Mouse (Mus musculus) heart, embryonic 16.5 days (tissue): ENCODE results near the gene Mmp11. TPM values are rescaled to one million over a fixed set of nuclear protein-coding genes. Genes with fewer than 3 reads are reported as not detected.

ENCODE experiments used
- ATAC-seq: fragments of 200-750 bp; cut with Nextera tagmentation; replicated peaks from 2 replicates; pipeline ENCODE4 v1.8.0; 2017; ENCODE audit warnings: moderate number of reproducible peaks; ENCODE audit not compliant: insufficient read depth, low FRiP score; ENCODE audit errors: extremely low read depth
- H3K27ac ChIP-seq: fragments of 300-500 bp; sonication (generic); 2 replicates; pipeline ENCODE4 v1.5.1; 2014; ENCODE audit warnings: mild to moderate bottlenecking, low read length, control low read depth, moderate library complexity
- H3K27me3 ChIP-seq: fragments of 300-500 bp; sonication (generic); 2 replicates; pipeline ENCODE4 v1.6.1; 2014; ENCODE audit warnings: low read length, mixed read lengths; ENCODE audit not compliant: control insufficient read depth, insufficient read depth
- H3K36me3 ChIP-seq: fragments of 300-500 bp; sonication (generic); 2 replicates; pipeline ENCODE4 v1.6.1; 2014; ENCODE audit not compliant: control insufficient read depth, insufficient read depth
- H3K4me1 ChIP-seq: fragments of 300-500 bp; sonication (generic); 2 replicates; pipeline ENCODE4 v1.6.1; 2014; ENCODE audit warnings: low read length, mixed read lengths; ENCODE audit not compliant: control insufficient read depth, insufficient read depth
- H3K4me2 ChIP-seq: fragments of 300-500 bp; sonication (generic); 2 replicates; pipeline ENCODE4 v1.6.1; 2014; ENCODE audit warnings: low read depth, mild to moderate bottlenecking, control low read depth, low read length
- H3K4me3 ChIP-seq: fragments of 300-500 bp; sonication (generic); 2 replicates; pipeline ENCODE4 v1.5.1; 2014; ENCODE audit warnings: mild to moderate bottlenecking, control low read depth, low read length
- H3K9ac ChIP-seq: fragments of 300-500 bp; sonication (generic); 2 replicates; pipeline ENCODE4 v1.6.1; 2014; ENCODE audit warnings: low read length, control low read depth
- H3K9me3 ChIP-seq: fragments of 300-500 bp; sonication (generic); replicated peaks from 2 replicates; pipeline ENCODE4 v1.6.1; 2016; ENCODE audit warnings: low read length; ENCODE audit not compliant: control insufficient read depth
- WGBS: fragments of 180-500 bp; shearing (Covaris S2); extraction: QIAGEN DNeasy Blood & Tissue Kit; methylation state at CpG from one replicate; pipeline ENCODE4 v1.1.7; 2014; 5-methylcytosine and 5-hydroxymethylcytosine counted together
- polyA plus RNA-seq: library from polyadenylated mRNA; unstranded; fragments of >200 nt; fragmentation: Nextera tagmentation; extraction: Ambion mirVana; gene quantifications from 2 replicates; pipeline ENCODE4 v1.2.1, GENCODE M21; 2015

Gene Mmp11
- polyA plus RNA-seq, 1 experiment from 2014 or later: 26.4 TPM

DNA sequence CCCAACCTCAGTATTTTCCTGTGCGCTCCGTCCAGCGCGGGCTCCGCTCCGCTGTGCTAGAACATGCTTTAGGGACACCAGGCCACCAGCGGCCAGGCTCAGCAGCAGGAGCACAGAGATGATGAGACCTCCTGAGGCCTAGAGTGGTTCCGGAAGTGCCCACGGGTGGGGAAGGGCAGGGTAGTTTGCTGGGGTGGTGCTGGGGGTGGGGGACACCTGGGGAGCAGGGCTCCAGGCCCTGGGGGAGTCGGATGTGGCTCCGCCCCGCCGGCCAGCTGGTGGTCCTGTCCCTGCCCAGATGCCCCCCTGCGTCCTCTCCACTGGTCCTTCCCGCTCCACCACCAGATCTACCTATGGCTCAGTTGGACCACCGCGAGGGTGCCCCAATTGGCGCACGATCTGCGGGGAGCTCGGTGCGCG is 14.5 kb upstream of the Mmp11 start:
- WGBS: under 1% methylated on average over 23 of the region's 23 CpGs
- peak; percentile 56 for ATAC-seq
- peaks cover 6% of the 10 kb centered on the region; the same call in 1 of the 2 replicates for H3K4me1 ChIP-seq
- peak overlapping the region; percentile 57 for H3K4me3 ChIP-seq
- no peaks in the 10 kb centered on the region for H3K9me3 ChIP-seq
- no peak overlapping the region for H3K27ac ChIP-seq
- peak overlapping the region; percentile 72 for H3K9ac ChIP-seq
- H3K27me3 ChIP-seq: peaks cover 13% of the 10 kb centered on the region
- no peaks in the 10 kb centered on the region for H3K36me3 ChIP-seq
- peak overlapping the region; percentile 93 for H3K4me2 ChIP-seq

DNA sequence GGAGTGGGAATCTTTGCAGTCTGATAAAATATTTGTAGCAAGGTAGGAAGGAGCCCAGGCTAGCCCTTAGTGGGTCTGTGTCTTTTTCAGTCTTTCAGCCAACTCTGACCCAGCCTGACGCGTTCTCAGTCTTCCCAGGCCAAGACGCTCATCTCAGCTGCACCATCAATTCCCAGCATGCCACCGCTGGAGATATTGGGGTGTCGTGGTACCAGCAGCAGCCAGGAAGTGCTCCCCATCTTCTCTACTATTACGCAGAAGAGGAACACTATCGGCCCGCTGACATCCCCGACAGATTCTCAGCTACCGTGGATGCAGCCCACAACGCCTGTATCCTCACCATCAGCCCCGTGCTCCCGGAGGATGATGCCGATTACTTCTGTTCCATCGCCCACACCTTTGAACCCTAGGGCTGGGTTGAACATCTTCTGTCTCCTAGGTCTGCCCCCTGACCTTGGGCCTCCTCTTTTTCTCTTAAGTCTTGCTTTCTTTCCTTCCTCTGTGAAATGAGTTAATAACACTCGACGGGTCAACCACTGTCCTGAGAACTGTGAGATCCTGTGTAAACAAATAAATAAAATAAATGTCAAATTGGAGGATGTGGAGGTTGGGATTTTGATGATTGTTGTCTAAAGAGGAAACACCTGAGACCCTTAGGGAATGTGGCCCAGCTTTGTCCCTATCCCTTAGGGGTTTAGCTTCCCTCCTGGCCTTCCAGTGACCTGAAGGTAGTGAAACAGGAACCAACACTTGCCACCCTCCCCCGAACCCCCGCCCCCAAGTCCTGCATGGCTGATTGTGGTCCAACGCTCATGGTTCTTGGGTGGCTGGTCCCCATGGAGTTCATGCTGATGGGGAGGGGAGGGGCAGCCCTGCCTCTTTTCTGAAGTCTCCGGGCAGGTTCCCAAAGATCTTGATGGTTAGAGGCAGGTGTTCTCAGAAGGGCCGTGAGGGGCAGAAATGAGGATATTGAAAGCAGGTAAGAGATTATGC is 13.1 kb upstream of the Mmp11 start:
- H3K4me1 ChIP-seq: peaks cover 8% of the 10 kb centered on the region; the same call in 1 of the 2 replicates
- H3K36me3 ChIP-seq: no peaks in the 10 kb centered on the region
- no peak overlapping the region for H3K4me3 ChIP-seq
- H3K4me2 ChIP-seq: no peak overlapping the region
- H3K27ac ChIP-seq: no peak overlapping the region
- H3K27me3 ChIP-seq: peaks cover 13% of the 10 kb centered on the region
- no peaks in the 10 kb centered on the region for H3K9me3 ChIP-seq
- WGBS: 77% methylated on average over 22 of the region's 22 CpGs
- ATAC-seq: no peak
- no peak overlapping the region for H3K9ac ChIP-seq

DNA sequence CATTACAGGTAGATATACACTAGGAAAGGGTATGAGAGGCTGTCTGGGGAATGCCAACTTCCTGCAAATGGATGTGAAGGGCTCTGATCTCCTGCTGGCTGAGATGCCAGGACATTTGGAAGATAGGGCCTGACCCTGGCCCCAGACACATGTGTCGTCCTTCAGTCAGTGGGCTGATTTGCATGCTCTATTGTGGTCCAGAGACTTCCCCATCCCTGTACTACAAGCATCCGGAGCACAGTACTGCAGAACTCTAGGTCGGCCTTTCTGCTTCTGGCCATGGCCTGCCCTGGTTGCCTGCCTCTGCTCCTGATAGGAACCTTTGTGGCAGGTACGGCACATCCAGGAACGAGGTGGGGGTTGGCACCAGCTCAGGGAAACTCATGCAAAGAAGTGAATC is 11.8 kb upstream of the Mmp11 start:
- H3K4me1 ChIP-seq: peaks cover 9% of the 10 kb centered on the region; the same call in 1 of the 2 replicates
- H3K9ac ChIP-seq: no peak overlapping the region
- no peak overlapping the region for H3K4me2 ChIP-seq
- H3K27ac ChIP-seq: no peak overlapping the region
- no peaks in the 10 kb centered on the region for H3K9me3 ChIP-seq
- 60% methylated on average over 5 of the region's 5 CpGs for WGBS
- peaks cover 11% of the 10 kb centered on the region for H3K27me3 ChIP-seq
- ATAC-seq: no peak
- no peaks in the 10 kb centered on the region for H3K36me3 ChIP-seq
- no peak overlapping the region for H3K4me3 ChIP-seq

DNA sequence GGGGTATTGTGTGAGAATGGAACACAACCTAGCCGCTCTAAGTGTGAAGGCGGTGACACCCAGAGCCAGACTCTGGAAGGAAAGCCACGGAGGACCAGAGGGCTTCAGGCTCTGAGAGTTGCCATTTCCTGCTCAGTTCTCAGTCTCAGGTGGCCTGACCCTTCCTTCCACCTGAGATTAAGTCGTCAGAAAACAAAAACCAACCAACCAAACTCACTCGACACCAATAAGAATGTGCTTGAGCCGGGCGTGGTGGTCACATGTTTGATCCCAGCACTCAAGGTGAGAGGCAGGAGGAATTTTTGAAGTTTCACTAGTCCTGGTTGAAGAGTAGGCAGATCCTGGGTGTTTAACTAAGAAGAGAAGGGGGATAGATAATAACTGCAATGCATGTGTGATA is 9.6 kb upstream of the Mmp11 start:
- no peak overlapping the region for H3K4me3 ChIP-seq
- no peaks in the 10 kb centered on the region for H3K9me3 ChIP-seq
- H3K4me2 ChIP-seq: no peak overlapping the region
- H3K27ac ChIP-seq: no peak overlapping the region
- no peaks in the 10 kb centered on the region for H3K36me3 ChIP-seq
- 78% methylated on average over 7 of the region's 7 CpGs for WGBS
- no peak overlapping the region for H3K9ac ChIP-seq
- H3K27me3 ChIP-seq: peaks cover 6% of the 10 kb centered on the region; the same call in 1 of the 2 replicates
- H3K4me1 ChIP-seq: peaks cover 7% of the 10 kb centered on the region; the same call in 1 of the 2 replicates
- ATAC-seq: no peak

DNA sequence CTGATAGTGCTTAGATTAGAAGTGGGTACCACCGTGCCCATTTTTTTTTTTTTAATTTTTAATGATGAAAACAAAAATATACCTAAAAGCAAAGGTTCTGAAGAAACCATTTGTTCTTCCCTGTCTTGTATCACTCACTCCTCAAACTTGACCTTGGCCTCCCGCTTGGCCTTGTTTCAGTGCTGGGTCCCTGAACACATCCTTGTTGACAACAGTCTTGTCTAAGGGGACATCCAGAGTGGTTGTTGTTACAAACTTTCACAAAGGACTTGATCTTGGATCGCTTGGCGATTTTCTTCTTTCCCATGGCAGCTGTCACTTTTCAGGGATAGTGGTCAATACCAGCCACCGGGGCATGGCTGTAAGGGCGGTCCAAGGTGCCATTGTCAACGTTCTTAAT is 8.9 kb upstream of the Mmp11 start:
- H3K4me1 ChIP-seq: 0 out of 2 replicates have a peak, but pooled peaks cover 3% of the 10 kb centered on the region
- H3K9me3 ChIP-seq: no peaks in the 10 kb centered on the region
- H3K27ac ChIP-seq: no peak overlapping the region
- H3K4me3 ChIP-seq: no peak overlapping the region
- WGBS: 87% methylated on average over 7 of the region's 7 CpGs
- H3K27me3 ChIP-seq: peaks cover 3% of the 10 kb centered on the region; the same call in 1 of the 2 replicates
- H3K4me2 ChIP-seq: no peak overlapping the region
- H3K9ac ChIP-seq: no peak overlapping the region
- no peaks in the 10 kb centered on the region for H3K36me3 ChIP-seq
- no peak for ATAC-seq

DNA sequence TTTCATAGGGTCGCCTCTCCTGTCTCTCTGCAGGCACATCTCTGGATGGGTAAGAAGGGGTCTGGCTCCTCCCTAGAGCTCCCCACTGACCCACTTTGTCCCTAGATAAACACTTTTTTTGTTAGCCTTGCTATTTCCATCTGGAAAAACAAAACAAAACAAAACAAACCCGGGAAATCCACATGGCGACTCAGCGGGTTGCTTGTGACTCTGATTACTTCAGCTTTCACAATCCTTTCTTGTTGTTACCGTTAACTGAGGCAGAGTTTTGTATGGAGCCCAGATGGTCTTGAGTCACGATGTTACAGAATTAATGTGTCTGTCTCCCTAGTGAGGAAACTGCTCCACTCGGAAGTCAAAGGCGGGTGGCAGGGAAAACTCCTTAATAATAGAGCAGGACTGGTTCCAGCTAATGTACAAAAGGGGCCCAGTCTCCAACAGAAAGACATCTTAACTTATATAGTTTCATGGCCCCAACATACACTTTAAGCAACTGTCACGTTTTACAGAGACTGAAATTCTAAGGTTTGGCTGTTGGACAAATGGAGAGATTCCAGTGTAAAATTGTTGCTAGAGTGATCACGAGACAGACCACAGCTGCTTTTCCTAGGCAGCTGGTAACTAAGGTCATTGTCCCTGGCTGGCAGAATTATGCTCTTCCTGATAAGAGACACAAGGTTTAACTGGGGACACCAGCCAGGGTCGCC is 7.9 kb upstream of the Mmp11 start:
- no peak overlapping the region for H3K27ac ChIP-seq
- H3K27me3 ChIP-seq: no peaks in the 10 kb centered on the region
- WGBS: 42% methylated on average over 11 of the region's 11 CpGs
- H3K9me3 ChIP-seq: no peaks in the 10 kb centered on the region
- H3K36me3 ChIP-seq: no peaks in the 10 kb centered on the region
- no peak overlapping the region for H3K9ac ChIP-seq
- H3K4me3 ChIP-seq: no peak overlapping the region
- 0 out of 2 replicates have a peak, but pooled peaks cover 3% of the 10 kb centered on the region for H3K4me1 ChIP-seq
- no peak overlapping the region for H3K4me2 ChIP-seq
- no peak for ATAC-seq

DNA sequence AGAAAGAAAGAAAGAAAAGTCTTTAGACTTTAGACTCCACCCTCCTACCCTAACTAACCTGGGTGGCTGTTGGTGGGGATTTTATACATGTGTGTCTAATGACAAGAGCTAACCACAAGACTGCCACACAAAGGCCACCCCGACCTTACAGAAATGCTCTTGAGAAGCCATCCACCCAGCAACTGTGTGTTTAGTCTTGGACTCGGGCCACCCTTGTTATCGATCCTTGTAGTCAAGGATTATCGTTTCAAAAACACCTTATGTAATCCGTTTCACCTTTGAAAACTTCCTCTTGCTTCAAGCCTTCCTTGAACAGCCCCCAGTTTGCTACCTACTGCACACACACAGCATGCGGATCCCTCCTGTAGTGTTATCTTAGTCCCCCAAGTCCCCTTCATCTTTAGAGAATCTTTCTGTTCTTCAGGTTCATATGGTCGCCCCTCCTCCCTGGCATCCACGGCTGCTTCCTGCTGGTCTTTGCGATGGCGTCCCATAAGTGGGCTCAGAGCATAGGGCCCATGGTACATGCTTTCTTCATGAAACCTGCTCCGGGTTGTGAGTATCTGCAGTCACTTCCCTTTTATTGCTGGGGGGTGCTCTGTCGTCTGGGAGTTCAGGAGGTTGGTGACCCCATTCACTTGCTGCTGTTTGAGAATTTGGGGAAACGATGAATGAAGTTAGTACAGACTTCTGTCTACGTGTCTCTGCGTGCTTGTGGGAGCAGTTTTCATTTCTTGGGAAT is 6.6 kb upstream of the Mmp11 start, which contains the start of gene Vpreb3:
Vpreb3 (plus strand) TSS at position 322 of the 742 bp plus-strand sequence.
- H3K4me3 ChIP-seq: no peak within 1 kb of the TSS
- H3K27me3 ChIP-seq: no peaks in the 10 kb centered on the region
- no peak for ATAC-seq
- no peaks in the 10 kb centered on the region for H3K36me3 ChIP-seq
- H3K9ac ChIP-seq: no peak within 1 kb of the TSS
- no peak within 1 kb of the TSS for H3K27ac ChIP-seq
- H3K9me3 ChIP-seq: no peaks in the 10 kb centered on the region
- no peak within 1 kb of the TSS for H3K4me2 ChIP-seq
- 67% methylated on average over 15 of the region's 15 CpGs for WGBS
- H3K4me1 ChIP-seq: peaks cover 8% of the 10 kb centered on the region

DNA sequence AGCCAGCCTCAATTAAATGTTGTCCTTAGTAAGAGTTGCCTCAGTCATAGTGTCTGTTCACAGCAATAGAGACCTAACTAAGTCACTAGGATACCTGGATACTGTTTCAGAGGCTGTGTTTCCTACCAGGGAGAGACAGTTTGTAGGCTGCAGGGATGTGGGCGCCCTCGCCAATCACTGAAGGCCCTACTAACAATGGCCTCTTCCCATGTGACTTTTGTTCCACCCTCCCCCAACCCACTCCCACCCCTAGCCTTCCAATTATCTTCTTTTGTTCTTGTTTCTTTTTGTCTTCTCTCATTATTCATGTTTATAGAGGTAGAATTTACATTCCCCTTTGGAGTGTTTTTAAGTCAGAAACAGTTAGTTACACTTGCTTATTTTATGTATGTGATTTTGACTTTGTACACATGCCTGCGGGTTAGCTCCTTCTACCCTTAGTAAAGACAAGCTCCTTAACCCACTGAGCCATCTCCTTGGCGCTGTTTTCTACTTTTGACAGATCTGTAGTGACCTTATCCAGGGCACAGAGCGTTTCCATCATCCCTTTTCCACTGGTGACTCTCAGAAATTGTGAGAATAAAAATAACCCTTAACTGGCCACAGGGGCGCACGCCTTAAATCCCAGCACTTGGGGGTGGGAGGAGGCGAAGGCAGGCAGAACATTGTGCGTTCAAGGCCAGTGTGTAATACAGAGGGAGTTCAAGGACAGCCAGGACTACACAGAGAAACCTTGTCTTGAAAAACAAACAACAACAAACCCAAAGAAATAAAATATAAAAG is 4.9 kb upstream of the Mmp11 start:
- H3K27me3 ChIP-seq: no peaks in the 10 kb centered on the region
- no peak overlapping the region for H3K27ac ChIP-seq
- WGBS: 70% methylated on average over 9 of the region's 9 CpGs
- no peaks in the 10 kb centered on the region for H3K9me3 ChIP-seq
- peaks cover 14% of the 10 kb centered on the region for H3K4me1 ChIP-seq
- H3K36me3 ChIP-seq: no peaks in the 10 kb centered on the region
- H3K4me3 ChIP-seq: no peak overlapping the region
- no peak for ATAC-seq
- H3K9ac ChIP-seq: no peak overlapping the region
- no peak overlapping the region for H3K4me2 ChIP-seq
